Mouse (Mus musculus): ENCODE measurements at regions not wholly inside any gene's neighbourhood (a gene's known extent, or its start where the extent isn't known, plus 50 kb on each side); places are given as distances from the start of the nearest gene placed in this dataset.

DNA sequence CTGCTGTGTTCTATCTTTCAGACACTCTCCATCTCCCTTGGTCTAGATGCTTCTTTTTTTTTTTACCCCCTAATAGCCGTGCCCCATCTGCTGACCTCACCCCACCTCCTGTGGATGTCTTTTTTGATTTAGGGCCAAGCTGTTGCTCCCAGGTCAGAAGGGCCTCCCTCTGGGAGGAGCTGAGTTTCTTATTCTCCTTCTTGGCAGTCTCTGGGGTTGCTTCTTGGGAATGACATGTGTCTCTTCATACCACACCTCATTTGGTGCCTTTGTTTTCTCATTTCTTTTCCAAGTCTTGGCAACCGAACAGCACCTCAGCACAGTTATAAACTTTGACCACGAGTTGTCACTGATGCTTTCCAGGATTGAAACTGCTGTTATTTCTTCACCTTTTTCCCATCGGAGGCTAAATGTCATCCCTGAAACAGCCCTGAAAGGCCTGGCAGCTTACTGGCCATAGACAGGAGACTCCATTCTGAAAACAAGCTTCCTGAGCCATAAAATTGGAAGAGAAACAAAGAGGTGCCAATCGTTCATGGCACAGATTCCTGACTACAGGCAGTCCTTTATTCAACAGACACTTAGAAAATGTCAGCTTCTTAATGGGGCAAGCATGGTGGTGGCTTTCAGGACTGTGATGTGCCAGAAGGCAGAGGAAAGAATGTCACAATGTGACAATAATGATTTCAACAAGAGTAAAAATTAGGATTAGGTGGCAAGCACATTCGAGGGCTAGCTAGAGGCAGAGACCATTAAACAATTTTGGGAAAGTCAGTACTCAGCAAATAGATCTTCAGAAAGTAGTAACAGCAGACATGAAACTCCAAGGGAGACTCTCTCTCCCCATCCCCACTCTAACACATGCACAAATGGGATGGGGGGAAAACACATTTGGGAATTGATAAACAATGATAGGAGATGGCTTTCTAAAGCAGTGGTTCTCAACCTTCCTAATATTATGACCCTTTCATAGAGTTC, 197.1 kb upstream of the Arrdc4 start:
- no peak for DNase-seq (ENCODE audit: low spot score in 2 of 2)

DNA sequence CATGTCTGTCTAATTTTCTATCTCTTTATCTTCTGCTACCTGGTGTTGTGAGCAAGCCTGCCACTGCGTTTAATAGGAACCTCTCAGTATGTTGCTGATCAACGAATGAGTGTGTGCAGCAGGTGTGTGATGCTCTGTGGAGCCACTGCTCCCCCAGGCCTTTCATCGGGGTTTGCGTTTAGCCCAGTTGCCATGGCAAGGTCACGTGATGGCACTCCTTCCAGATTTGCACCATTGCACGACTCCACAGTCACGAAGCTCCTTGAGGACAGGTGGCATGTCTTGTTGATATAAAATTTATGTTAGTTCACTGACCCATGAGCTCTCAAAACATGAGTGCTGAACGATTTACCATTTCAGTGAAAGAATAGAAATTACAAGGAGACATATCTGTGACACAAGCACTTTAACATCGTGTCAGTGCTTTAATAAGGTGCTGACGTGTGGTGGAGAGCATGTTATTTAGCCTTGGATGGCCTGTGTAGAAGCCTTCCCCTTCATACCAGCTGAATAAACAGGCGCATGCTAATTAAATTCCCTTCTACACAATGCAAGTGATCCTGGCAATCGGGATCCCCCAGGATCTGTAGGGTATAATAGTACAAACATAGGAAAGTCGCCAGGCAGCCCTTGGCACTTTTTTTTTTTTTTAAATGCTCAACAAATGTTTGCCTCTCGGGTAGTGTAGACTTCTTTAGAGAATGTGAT, 181.7 kb upstream of the Arrdc4 start:
- no peak for DNase-seq (ENCODE audit: low spot score in 2 of 2)

GRCm38 (mm10) chr7:68929669-68930068, 180.6 kb upstream of the Arrdc4 start:
- DNase-seq (ENCODE audit: low spot score in 2 of 2) = no peak

GRCm38 (mm10) chr7:68925640-68926039, 176.6 kb upstream of the Arrdc4 start:
- DNase-seq (ENCODE audit: low spot score in 2 of 2) = no peak

DNA sequence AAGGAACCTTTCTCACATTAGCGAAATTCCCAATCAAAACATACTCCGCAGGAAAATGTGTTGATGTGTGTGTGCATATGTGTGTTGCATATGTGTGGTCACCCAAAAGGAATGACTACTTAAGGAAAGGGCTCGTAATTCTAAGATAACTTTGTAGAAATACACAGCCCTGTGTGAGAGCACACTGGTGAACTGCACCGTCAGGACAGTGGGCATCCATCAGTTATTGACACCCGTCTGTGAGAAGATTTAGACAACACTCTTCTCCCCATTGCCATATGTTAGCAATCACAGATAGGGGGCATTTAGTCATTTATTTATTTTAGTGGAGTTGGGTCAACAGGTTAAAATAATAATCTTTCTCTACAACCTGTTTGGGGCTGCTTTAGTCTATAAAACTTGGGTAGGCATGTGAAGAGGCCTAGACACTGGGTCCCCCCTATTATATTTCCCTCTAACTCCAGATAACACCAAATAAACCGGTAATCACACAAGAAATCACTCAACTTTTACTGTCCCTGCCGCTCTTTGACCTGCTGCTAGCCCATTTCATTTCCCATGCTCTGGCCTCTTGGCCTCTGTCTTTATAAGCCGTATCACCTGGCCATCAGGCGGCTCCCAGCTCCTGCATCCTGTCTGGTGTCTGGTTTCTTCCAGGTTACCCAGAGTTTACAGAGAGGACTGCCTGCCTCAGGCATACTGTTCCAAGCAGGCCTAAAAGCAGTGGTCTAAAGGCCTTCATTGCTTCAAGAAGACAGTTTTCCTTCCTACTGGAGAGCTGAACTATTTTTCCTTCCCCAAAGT, 169.8 kb upstream of the Arrdc4 start:
- no peak for DNase-seq (ENCODE audit: low spot score in 2 of 2)

DNA sequence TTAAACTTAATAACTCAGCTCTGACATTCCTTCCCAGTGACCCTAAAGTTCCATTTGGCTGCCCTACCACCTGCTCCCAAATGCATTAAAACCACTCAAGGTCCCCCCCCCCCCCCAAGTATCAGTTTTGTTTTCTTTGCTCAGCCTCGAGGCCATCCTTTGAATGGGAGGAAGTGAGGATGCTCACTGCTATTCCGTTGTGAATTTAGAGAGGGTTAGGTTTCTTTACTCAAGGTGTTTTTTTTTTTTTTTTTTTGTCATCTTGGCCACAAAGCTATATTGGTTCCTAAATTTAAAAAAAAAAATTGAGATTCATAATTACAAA, 168.8 kb upstream of the Arrdc4 start:
- DNase-seq (ENCODE audit: low spot score in 2 of 2) = no peak

GRCm38 (mm10) chr7:68917137-68917875, 168.3 kb upstream of the Arrdc4 start:
- no peak for DNase-seq (ENCODE audit: low spot score in 2 of 2)

DNA sequence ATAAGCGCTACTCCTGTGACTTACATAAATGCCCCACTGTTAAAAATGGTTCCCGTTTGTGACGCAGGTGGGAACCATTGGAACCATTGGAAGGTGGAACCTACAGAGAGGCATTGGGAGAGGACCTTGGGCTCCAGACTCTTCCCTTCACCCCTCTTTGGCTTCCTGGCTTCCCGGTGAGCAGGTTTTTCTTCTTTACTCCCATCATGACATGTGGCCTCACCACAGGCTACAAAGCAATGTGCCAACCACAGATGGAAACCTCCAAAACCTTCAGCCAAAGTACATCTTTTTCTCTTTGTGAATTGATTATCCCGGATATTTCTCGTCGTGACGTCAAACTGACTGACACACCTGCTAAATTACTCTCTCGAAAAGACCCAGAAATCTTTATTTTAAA, 166.9 kb upstream of the Arrdc4 start:
- no peak for DNase-seq (ENCODE audit: low spot score in 2 of 2)

DNA sequence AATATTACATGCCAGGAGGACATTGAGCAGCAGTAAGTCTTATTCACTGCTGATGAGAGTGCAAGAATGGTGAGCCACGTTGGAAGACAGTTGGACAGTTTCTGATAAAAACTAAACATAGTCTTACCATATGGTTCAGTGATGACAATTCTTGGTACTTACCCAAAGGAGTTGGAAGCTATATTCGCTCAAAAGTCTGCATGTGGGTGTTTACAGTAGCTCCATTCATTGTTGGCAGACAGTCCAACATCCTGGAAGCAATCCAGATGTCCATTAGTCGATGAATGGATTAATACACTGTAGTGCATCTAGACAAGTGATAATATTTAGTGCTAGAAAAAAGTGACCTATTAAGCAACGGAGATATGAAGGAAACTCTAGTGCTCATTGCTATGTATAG, 165.3 kb upstream of the Arrdc4 start:
- DNase-seq (ENCODE audit: low spot score in 2 of 2) = no peak

DNA sequence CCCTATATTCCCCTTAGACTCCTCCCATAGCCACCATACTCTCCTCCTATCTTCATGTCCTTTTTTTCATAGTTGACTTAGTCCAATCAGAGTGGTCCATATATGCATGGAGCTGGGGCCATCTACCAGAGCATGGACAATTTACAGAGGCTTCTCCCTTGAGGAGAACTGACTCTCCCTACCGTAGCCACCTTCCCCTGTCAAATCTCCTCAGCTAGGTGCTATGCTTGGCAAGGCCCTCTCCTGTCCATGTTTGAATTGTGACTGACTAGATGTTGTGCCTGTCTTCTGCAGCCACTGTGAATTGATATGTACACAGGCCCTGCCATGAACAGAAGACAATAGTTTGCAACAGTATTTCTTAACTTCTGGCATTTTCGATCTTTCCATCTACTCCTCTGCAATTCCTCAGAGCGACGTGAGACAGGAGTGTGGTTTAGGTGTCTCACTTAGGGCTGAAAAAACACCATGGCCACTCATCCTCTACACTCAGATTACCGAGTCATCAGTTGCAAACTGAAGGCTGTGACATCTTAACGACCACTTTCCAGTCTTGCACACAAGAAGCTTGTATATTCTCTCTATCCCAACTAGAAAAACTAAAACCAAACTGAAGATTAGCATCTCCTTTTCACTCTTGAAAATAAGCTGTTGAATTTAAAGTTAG, 163.1 kb upstream of the Arrdc4 start:
- DNase-seq (ENCODE audit: low spot score in 2 of 2) = no peak

- no peak for DNase-seq (ENCODE audit: low spot score in 2 of 2)
These were observed 162.5 kb upstream of the Arrdc4 start for GRCm38 (mm10) chr7:68911562-68911961.

DNA sequence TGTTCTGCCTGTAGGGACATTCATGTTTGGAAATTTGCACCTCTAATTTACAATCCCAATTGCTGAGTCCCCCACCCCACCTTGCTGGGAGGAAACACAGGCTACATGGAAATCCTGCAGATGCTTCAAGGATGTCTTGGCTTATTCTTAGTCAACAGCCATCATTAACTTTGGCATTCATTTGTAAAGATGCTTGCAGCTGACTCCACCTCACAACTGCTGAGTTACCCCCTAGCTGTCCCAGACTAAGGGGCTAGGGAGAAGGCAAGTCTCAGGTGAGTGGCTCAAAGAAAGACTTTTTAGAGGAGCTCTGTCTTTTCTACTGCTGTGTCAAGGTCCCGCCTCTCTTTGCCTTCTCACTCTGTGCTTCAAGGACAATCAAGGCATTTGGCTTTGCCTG, 160.7 kb upstream of the Arrdc4 start:
- DNase-seq (ENCODE audit: low spot score in 2 of 2) = no peak

GRCm38 (mm10) chr7:68908401-68908834, 159.4 kb upstream of the Arrdc4 start:
- DNase-seq (ENCODE audit: low spot score in 2 of 2) = no peak

GRCm38 (mm10) chr7:68907867-68908266, 158.8 kb upstream of the Arrdc4 start:
- DNase-seq (ENCODE audit: low spot score in 2 of 2) = no peak

DNA sequence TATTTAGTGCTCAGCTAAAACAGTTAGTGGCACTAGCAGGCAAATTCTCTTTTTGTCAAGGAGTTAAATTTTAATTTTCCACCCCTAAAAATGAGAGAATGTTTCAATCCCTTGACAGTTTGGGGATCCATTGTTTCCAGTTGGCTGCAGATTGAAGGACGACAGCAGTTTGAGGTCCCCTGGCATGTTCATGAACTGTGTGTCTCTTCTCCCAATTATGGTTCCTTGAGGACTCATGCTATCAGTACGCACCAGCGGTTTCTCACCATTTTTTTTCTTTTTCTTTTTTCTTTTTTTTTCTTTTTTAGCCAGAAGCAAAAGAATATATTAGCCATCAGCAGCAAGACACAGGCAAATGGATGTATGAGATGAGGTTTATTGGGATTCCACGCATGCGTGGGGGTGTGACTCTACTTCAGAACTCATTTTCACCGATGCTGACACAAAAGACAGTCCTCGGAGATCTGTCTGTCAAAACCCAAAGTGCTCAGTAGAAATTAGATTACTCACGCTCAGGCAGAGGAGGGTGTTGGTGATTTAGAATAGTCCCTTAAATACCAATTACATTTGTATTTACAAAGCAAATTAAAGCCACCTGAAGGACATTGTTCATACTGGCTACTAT, 157.8 kb upstream of the Arrdc4 start:
- DNase-seq (ENCODE audit: low spot score in 2 of 2) = no peak

DNA sequence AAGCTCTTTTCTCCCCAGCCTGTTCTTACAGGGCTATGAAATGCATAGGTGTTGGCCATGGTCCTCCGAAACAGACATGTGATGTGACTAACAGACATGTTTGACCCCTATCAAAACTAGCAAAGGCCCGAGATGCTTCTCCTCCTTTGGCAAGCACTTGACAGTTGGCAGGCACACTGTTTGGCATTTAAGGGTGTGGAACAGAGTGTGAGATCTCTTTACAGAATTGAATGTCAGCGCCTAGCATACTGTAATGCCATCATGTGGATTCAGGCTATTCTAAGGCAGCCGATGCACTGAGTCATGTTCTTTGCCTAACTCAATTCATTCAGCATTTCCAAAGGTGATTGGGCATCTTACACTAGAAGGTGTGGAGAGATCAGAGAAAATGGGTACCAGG, 156.8 kb upstream of the Arrdc4 start:
- no peak for DNase-seq (ENCODE audit: low spot score in 2 of 2)

DNA sequence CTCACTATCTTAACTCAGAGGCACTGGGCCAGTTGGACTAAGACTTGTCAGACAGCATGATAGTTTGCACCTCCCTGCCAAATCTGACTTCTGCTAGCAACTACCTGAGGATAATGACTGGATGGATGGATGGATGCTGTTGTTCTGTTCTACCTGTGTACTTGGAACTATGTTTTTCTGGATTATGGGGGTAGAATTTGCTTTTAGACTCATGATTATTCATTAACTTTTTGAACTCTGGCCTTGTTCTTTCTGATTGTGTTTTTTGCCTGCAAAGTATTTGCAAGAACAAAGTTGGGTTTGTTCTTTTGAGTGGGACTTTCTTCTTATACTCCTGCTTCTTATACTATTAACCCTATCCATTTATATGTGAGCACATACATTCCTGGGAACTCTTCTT, 137.1 kb upstream of the Arrdc4 start:
- DNase-seq (ENCODE audit: low spot score in 2 of 2) = no peak

DNA sequence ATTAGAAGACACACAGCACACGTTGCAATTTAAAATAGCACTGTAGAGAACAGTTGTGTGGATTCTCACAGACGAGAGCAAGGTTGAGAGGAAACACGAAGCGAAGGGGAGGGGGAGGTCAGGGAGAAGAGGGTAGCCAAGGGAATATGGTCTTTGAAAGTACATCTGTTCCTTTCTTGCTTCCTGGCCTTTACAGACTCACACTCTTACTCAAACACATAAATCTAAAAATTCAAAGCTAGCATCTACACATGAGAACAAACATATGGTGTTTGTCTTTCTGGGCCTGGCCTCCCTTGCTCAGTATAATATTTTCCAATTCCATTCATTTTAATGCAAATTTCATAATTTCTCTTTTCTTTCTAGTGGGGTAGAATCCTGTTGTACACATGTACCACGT, 124.0 kb upstream of the Arrdc4 start:
- DNase-seq (ENCODE audit: low spot score in 2 of 2) = no peak

DNA sequence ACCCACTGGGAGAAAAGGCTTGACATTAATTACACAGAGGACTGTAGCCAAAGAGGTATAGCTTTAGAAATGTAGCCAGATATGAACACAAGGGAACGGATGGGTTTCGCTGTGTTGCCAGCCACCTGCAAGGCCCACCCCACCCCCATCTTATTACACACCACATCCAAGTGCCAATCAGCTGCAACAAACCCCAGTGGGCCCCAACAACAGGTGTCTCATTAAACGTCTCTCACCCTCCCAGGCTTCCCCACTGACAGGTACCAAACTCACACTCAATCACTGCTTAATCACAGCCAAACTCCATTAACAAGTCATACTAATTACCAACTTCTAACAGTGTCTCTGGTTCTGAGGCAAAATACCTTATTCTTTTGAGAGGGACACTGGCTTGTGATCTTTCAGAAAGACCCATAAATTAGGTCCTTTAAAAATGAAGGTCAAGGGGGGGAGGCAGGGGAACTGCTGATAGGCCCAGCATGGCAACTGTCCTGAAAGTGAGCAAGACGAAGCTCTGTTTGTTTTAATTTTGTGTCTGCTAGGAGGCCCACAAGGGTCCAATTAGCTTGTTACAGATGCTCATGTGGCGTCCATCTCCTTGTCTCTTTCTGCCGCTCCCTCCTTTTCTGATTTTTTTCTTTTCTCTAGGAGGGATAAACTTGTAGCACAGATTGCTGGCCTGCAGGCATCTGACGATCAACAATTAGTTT, 115.4 kb upstream of the Arrdc4 start:
- DNase-seq (ENCODE audit: low spot score in 2 of 2) = no peak

All from urinary bladder, postnatal 4 days (tissue).